Mouse (Mus musculus) thymus, adult 2 months (tissue): ENCODE results near the gene Ldb3.

Experiments used
- CTCF ChIP-seq: fragments of 200-500 bp; IDR thresholded peaks from 2 replicates; pipeline ENCODE4 v1.5.1; 2012; ENCODE audit warnings: mild to moderate bottlenecking, control low read depth, low read length, moderate library complexity, borderline replicate concordance; ENCODE audit not compliant: control insufficient read depth, poor library complexity, insufficient read depth; ENCODE audit errors: extremely low read depth
- POLR2A ChIP-seq: fragments of 200-500 bp; IDR thresholded peaks from 2 replicates; pipeline ENCODE4 v1.6.1; 2012; ENCODE audit warnings: mild to moderate bottlenecking, low read length, control low read depth, moderate library complexity; ENCODE audit not compliant: control insufficient read depth, poor library complexity, insufficient read depth; ENCODE audit errors: extremely low read depth

DNA sequence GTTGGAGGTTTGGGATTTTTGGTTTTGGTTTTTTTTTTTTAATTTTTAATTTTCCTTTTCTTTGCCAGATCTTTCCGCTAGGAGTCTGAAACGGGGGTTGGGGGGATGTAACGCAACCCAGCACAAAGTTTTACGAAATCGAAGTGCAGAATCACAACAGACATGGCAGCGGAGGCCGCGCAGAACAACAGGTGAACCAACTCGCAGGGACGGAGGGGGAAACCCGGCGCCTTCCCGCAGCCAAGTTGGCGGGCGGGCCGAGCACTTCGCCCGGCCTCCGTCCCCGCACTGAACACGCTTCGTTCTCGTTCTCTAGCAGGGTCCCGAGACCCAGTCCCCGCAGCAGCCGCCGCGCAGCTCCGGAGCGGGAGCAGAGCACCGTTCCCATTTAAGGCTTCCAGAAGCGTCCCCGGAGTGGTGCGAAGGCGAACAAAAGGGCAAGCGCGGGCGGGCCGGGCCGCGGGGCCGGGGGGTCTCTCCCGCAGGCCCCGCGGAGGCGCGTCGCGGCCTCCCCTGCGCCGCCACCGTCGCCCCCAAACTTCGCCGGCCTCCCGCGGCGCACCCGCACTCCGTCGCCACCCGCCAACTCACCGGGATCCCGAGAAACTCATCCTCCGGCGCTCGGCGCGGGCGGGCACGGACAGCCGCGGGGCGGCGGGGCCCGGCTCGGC, 86.5 kb downstream of the Ldb3 start:
- TF ChIP-seq POLR2A (no peak), CTCF (no peak)
